Mouse (Mus musculus): Measurements from ENCODE around the gene Mia. TPM values are rescaled to one million over a fixed set of nuclear protein-coding genes. Genes with fewer than 3 reads are reported as not detected.

The Mia gene
- polyA plus RNA-seq, 1 experiment from 2014 or later, result 38.8 TPM

MicroRNA genes within 50 kb of the gene (microRNA counts, 519-probe panel; counts per million panel counts)
- 460 counts per million, percentile 65 among the panel's probes with 10 or more counts for microRNA mmu-miR-1191

Small RNA genes within 50 kb of the gene (microRNA-seq; reads per million reads assigned to microRNA genes)
- gene Mir1191 (3.8 reads per million, percentile 17 among the genes with 10 or more reads in this experiment), gene Mir3101 (0.54 reads per million)

Other genes with a start within 250 kb of the Mia start
- not detected in 2 replicates for gene Cyp2a22, start 241.8 kb downstream of the Mia start, polyA plus RNA-seq (2016; fragmentation: Nextera tagmentation; extraction: Ambion mirVana)
- gene Cyp2a12, start 152.1 kb downstream of the Mia start, polyA plus RNA-seq (2016; fragmentation: Nextera tagmentation; extraction: Ambion mirVana), result not detected in 2 replicates
- 0.63 TPM in 1 of 2 replicates, not detected in the other for gene Cyp2f2, start 61.2 kb downstream of the Mia start, polyA plus RNA-seq (2016; fragmentation: Nextera tagmentation; extraction: Ambion mirVana)
- gene Cyp2t4, start 27.4 kb downstream of the Mia start, polyA plus RNA-seq (2016; fragmentation: Nextera tagmentation; extraction: Ambion mirVana), result 0.14 and 0.19 TPM in 2 replicates
- 95.8 and 99.8 TPM in 2 replicates for gene Egln2, start 14.4 kb downstream of the Mia start, polyA plus RNA-seq (2016; fragmentation: Nextera tagmentation; extraction: Ambion mirVana)
- 63.9 and 71.4 TPM in 2 replicates for gene Rab4b, start 2.3 kb downstream of the Mia start, polyA plus RNA-seq (2016; fragmentation: Nextera tagmentation; extraction: Ambion mirVana)
- gene Gm21983, start 71 bp downstream of the Mia start, polyA plus RNA-seq (2016; fragmentation: Nextera tagmentation; extraction: Ambion mirVana), result 0.49 and 0.67 TPM in 2 replicates
- gene BC024978, start 14.6 kb upstream of the Mia start, polyA plus RNA-seq (2016; fragmentation: Nextera tagmentation; extraction: Ambion mirVana), result 3.7 and 4.7 TPM in 2 replicates
- gene Snrpa, start 15.1 kb upstream of the Mia start, polyA plus RNA-seq (2016; fragmentation: Nextera tagmentation; extraction: Ambion mirVana), result 293 and 312 TPM in 2 replicates
- gene Itpkc, start 47.5 kb upstream of the Mia start, polyA plus RNA-seq (2016; fragmentation: Nextera tagmentation; extraction: Ambion mirVana), result 9.2 and 11.0 TPM in 2 replicates
- 16.1 and 19.6 TPM in 2 replicates for gene Coq8b, start 51.9 kb upstream of the Mia start, polyA plus RNA-seq (2016; fragmentation: Nextera tagmentation; extraction: Ambion mirVana)
- gene Numbl, start 77.3 kb upstream of the Mia start, polyA plus RNA-seq (2016; fragmentation: Nextera tagmentation; extraction: Ambion mirVana), result 36.5 and 39.7 TPM in 2 replicates
- 15.9 and 16.8 TPM in 2 replicates for gene Ltbp4, start 156.5 kb upstream of the Mia start, polyA plus RNA-seq (2016; fragmentation: Nextera tagmentation; extraction: Ambion mirVana)
- gene Shkbp1, start 174.9 kb upstream of the Mia start, polyA plus RNA-seq (2016; fragmentation: Nextera tagmentation; extraction: Ambion mirVana), result 75.8 and 83.2 TPM in 2 replicates
- 0.58 and 0.94 TPM in 2 replicates for gene Gm20479, start 176.3 kb upstream of the Mia start, polyA plus RNA-seq (2016; fragmentation: Nextera tagmentation; extraction: Ambion mirVana)

All from embryonic facial prominence, embryonic 12.5 days (tissue).